Mouse (Mus musculus) ES-Bruce4 (cell line): ENCODE results near the gene Gm3269. TPM values are rescaled to one million over a fixed set of nuclear protein-coding genes. Genes with fewer than 3 reads are reported as not detected.
"Not testable (repeated sequence)": the region's sequence is repeated elsewhere in the genome, so short reads cannot be mapped to it uniquely, and the experiment has no call there.

ENCODE experiments used
- H3K27ac ChIP-seq: 2 replicates; pipeline ENCODE4 v1.5.1; 2012; ENCODE audit warnings: low read length, inconsistent platforms; ENCODE audit not compliant: insufficient read depth
- H3K27me3 ChIP-seq: 2 replicates; pipeline ENCODE4 v1.6.1; 2012; ENCODE audit warnings: mild to moderate bottlenecking, low read length, inconsistent platforms; ENCODE audit not compliant: control insufficient read depth, poor library complexity, insufficient read depth, severe bottlenecking
- H3K36me3 ChIP-seq: 2 replicates; pipeline ENCODE4 v1.6.1; 2012; ENCODE audit warnings: inconsistent platforms, mild to moderate bottlenecking, low read length, moderate library complexity; ENCODE audit not compliant: control insufficient read depth, poor library complexity, insufficient read depth, severe bottlenecking
- H3K4me1 ChIP-seq: one replicate; pipeline ENCODE4 v1.8.1; 2011; ENCODE audit warnings: low read length; ENCODE audit not compliant: control insufficient read depth, insufficient read depth
- H3K4me3 ChIP-seq: 2 replicates; pipeline ENCODE4 v1.5.1; 2011; ENCODE audit warnings: low read depth, mild to moderate bottlenecking, low read length
- H3K9ac ChIP-seq: 2 replicates; pipeline ENCODE4 v1.6.1; 2012; ENCODE audit warnings: low read depth, mild to moderate bottlenecking, inconsistent platforms; ENCODE audit not compliant: poor library complexity, severe bottlenecking
- H3K9me3 ChIP-seq: replicated peaks from 2 replicates; pipeline ENCODE4 v1.6.1; 2012; ENCODE audit warnings: mild to moderate bottlenecking, low read length, inconsistent platforms; ENCODE audit not compliant: control insufficient read depth, poor library complexity, insufficient read depth, severe bottlenecking
- polyA plus RNA-seq: library from polyadenylated mRNA; stranded (reverse); fragments of >200 nt; gene quantifications from 2 replicates; pipeline ENCODE4 v1.2.4, GENCODE M21; 2011; ENCODE audit warnings: low read depth; ENCODE audit not compliant: missing spikeins, insufficient read depth, insufficient read length

The Gm3269 gene
- not detected in 2 replicates for polyA plus RNA-seq

DNA sequence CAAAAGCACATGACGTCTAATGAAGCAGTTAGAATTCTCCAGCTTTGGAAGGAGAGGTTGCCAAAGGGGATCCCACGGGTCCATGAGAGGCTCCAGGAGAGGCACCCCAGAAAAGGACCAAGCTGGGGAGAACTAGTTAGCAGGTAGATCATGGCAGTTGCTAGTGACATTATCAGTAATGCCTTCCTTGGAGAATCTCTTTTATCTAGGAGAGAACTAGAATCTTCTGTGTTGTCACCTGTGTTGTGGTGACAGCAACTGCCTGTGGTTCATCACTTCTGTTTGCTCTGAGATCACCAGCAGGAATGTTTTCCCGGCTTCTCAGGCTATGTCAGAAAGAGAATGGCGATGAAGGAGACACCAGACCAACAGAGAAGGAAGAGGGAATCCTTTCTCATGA, at the start of gene Gm3269:
Gm3269 (plus strand) TSS at position 301 of the 400 bp plus-strand sequence.
- not testable (repeated sequence) for H3K9ac ChIP-seq, H3K27ac ChIP-seq, H3K36me3 ChIP-seq, H3K9me3 ChIP-seq, H3K4me1 ChIP-seq, H3K27me3 ChIP-seq, H3K4me3 ChIP-seq

DNA sequence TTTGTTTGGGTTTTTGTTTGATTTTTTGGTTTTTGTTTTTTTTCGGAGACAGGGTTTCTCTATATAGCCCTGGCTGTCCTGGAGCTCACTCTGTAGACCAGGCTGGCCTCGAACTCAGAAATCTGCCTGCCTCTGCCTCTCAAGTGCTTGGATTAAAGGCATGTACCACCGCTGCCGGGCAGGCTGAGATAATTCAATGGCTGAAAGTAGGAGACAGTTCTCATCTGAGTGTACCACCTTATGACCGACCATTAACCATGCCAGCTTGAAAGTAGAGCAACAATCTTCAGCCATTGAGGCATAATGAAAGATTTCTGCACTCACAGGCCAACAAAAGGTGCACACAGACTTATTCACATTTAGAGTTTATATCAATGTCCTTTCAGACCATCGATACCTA, 31.5 kb upstream of the Gm3269 start:
- H3K4me1 ChIP-seq, H3K4me3 ChIP-seq, H3K36me3 ChIP-seq, H3K9ac ChIP-seq, H3K9me3 ChIP-seq, H3K27me3 ChIP-seq, H3K27ac ChIP-seq: not testable (repeated sequence)

DNA sequence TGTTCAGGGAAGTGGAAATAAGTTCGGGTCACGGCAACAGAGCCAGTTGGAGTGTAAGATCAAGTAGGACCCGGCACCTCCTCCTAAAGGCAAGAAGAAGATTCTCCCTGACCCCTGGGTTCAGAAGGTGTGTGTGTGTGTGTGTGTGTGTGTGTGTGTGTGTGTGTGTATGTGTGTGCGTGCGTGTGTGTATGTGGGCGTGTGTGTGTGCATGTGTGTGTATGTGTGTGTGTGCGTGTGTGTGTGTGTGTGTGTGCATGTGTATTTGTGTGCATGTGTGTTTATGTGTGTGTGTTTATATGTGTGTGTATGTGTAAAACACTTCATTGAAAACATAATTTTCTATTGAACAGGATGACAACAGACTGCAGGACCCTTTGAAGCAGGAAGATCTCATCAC, 16.0 kb upstream of the Gm3269 start:
- H3K9ac ChIP-seq, H3K36me3 ChIP-seq, H3K4me3 ChIP-seq, H3K27me3 ChIP-seq, H3K27ac ChIP-seq, H3K9me3 ChIP-seq, H3K4me1 ChIP-seq: not testable (repeated sequence)

- H3K36me3 ChIP-seq, H3K27me3 ChIP-seq, H3K9me3 ChIP-seq, H3K4me1 ChIP-seq, H3K27ac ChIP-seq, H3K9ac ChIP-seq: not testable (repeated sequence)
- peak within 1 kb of the TSS; percentile 30; the same call in 1 of the 2 replicates for H3K4me3 ChIP-seq
Observed at GRCm38 (mm10) chr14:4855299-4855980, 17.5 kb downstream of the Gm3269 start, which contains the start of gene Gm3264. TSS of gene Gm3264 (plus strand) at chr14:4855576.

DNA sequence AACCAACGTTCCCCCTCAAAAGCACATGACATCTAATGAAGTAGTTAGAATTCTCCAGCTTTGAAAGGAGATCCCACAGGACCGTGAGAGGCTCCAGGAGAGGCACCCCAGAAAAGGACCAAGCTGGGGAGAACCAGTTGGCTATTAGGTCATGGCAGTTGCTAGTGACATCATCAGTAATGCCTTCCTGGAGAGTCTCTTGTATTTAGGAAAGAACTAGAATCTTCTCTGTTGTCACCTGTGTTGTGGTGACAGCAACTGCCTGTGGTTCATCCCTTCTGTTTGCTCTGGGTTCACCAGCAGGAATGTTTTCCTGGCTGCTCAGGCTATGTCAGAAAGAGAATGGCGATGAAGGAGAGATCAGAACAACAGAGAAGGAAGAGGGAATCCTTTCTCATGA, 54.2 kb downstream of the Gm3269 start, which contains the start of gene Gm3278:
Gm3278 (plus strand) TSS at position 301 of the 400 bp plus-strand sequence.
- H3K9ac ChIP-seq, H3K4me1 ChIP-seq, H3K27ac ChIP-seq, H3K36me3 ChIP-seq, H3K9me3 ChIP-seq, H3K4me3 ChIP-seq, H3K27me3 ChIP-seq: not testable (repeated sequence)

Other genes with a start within 250 kb of the Gm3269 start
- not detected in 2 replicates for gene Gm8159, start 205.8 kb upstream of the Gm3269 start, polyA plus RNA-seq
- gene Gm3239, start 173.9 kb upstream of the Gm3269 start, polyA plus RNA-seq, result not detected in 2 replicates
- gene Gm7876, start 128.9 kb upstream of the Gm3269 start, polyA plus RNA-seq, result not detected in 2 replicates
- 0.44 TPM in 1 of 2 replicates, not detected in the other for gene Gm3252, start 111.3 kb upstream of the Gm3269 start, polyA plus RNA-seq
- not detected in 2 replicates for gene Gm9602, start 61.8 kb upstream of the Gm3269 start, polyA plus RNA-seq
- 1.4 TPM in 1 of 2 replicates, not detected in the other for gene Gm3264, start 17.5 kb downstream of the Gm3269 start, polyA plus RNA-seq
- gene Gm3278, start 54.3 kb downstream of the Gm3269 start, polyA plus RNA-seq, result not detected in 2 replicates
- gene Gm8297, start 145.8 kb downstream of the Gm3269 start, polyA plus RNA-seq, result not detected in 2 replicates
- not detected in 2 replicates for gene Gm3298, start 177.8 kb downstream of the Gm3269 start, polyA plus RNA-seq
- gene 4930555G01Rik, start 212.5 kb downstream of the Gm3269 start, polyA plus RNA-seq, result not detected in 2 replicates
- gene Gm8281, start 232.9 kb downstream of the Gm3269 start, polyA plus RNA-seq, result 4.1 and 4.3 TPM in 2 replicates